Mouse (Mus musculus): ENCODE data around the gene S100a6.

S100a6 gene

DNA sequence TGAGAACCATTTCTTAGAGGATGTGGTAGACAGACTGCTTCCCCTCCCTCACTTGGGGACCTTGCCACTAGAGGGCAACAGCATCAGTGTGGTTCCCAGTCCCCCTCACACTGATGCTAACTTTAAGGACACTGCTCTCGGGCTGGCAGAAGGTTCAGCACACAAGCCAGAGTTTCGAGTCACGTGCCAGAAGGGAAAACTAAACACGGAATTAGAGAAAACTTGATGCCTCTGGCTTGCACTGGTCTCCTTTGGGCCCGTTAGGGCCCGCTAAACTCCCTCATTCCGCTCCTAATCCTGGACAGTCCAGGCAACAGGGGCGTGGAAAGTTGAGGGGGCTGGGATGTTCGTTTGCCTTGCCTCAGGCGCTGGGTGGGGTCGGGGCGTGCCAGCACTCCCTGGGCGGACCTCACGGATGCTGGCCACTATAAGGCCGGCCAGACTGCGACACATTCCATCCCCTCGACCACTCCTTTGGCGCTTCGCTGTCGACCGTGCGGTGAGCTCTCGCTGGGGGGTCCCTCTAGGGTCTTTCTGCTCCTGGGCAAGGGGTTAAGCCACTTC lies at the start of gene S100a6:
Gene S100a6 (plus strand): TSS at position 155 of the 564 bp plus-strand sequence.
- DNase-seq (ENCODE audit: low spot score in 2 of 2) = peak in 1 of 2 experiments; percentile 47

- no peak for DNase-seq (ENCODE audit: low spot score in 2 of 2)
Measured at GRCm38 (mm10) chr3:90574691-90575090, 38.0 kb upstream of the S100a6 start.

GRCm38 (mm10) chr3:90575320-90575719 lies 37.4 kb upstream of the S100a6 start:
- DNase-seq (ENCODE audit: low spot score in 2 of 2) = no peak

- no peak for DNase-seq (ENCODE audit: low spot score in 2 of 2)
Measured at GRCm38 (mm10) chr3:90576351-90577001, 36.2 kb upstream of the S100a6 start.

DNA sequence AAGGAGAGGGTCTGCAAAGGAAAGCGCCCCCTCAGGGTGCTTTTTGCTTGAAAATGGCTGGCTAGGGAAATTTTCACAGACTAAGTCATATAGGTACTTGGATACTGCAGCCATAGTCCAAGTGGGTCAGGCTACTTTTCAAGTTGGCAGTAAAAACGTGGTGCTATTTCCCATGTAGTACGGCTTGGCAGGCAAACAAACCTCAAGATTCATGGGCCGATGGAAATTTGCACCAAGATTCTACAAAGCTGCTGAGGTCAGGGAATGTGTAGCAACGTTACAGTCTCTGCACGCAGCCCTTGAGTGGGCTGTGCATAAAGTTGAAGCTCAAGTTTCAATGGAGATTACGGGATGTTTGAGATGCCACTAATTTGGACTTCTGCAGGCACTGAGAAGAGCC lies 33.2 kb upstream of the S100a6 start:
- DNase-seq (ENCODE audit: low spot score in 2 of 2) = no peak

- DNase-seq (ENCODE audit: low spot score in 2 of 2) = no peak
Measured at GRCm38 (mm10) chr3:90581141-90581540, 31.5 kb upstream of the S100a6 start.

DNA sequence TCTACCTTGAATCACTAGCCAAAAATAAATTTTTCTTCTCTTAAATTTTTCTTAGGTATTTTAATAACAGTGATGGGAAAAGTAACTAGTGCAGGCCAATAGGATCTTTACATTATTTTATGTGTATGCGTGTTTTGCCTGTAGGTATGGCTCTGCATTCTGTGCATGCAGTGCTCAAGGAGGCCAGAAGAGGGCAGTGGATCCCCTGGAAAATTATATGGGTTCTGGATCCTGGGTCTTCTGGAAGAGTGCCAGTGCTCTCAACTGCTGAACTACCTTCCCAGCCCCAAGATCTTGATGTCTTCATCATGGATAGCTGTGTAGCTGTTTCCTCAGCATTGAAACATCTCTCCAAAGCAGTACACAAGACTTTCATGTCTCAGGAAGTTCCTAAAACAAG lies 30.5 kb upstream of the S100a6 start:
- DNase-seq (ENCODE audit: low spot score in 2 of 2) = no peak

DNA sequence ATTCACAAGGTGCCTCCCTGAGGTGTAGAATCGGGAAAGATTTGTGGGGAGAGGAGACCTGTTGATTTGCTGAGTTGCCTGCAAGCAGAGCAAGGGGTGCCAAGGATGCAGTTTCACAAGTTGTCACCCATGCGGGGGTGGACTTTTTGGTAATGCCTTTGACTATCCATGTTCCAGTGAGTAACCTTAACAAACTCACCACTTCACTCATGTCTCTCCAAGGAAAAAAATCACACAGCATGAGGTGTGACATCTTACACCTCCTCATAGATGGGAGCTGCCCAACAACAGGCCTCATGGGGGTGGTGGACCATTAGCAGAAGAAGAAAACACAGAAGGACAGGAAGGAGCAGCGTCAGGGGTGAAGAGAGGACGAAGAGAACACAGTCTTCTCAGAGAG lies 30.1 kb upstream of the S100a6 start:
- DNase-seq (ENCODE audit: low spot score in 2 of 2) = no peak

DNA sequence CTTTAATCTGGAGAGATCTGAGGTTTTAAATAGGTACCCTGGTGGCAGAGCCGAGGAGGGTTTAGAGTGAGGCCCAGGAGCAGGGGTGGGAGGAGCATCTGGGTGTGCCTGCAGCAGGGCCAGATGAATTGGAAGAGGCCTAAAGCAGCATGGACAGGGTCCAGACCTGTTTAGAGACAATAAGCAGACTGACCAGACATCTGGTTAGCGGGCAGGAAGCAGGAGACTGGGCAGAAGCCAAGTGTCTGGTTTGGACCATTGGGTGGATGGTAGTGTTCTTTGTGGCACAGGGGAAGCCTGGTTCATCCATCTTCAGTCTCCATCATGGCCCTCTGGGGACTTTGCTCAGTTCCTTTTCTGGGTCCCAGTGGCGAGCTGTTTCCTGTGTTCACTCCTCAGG lies 28.8 kb upstream of the S100a6 start:
- DNase-seq (ENCODE audit: low spot score in 2 of 2) = no peak

DNA sequence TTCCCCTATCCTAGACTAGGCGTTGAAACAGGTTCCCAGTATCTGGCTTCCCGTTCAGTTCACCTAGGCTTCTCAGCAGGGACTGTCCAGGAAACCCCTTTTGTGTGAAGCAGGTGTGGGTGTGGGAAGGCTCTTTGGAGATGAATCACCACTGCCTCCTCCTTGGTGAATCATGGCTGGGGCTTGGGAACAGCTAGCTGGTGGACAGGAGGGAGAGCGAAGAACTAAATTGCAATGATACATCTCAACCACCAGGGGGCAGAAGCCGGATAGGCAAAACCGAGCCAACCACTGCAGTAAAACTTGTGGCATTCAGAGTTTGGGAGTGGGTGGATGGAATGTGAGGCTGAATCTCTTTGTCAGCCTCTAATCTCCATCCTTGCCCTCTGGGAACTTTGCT lies 27.1 kb upstream of the S100a6 start:
- DNase-seq (ENCODE audit: low spot score in 2 of 2) = peak; percentile 61 to 79

DNA sequence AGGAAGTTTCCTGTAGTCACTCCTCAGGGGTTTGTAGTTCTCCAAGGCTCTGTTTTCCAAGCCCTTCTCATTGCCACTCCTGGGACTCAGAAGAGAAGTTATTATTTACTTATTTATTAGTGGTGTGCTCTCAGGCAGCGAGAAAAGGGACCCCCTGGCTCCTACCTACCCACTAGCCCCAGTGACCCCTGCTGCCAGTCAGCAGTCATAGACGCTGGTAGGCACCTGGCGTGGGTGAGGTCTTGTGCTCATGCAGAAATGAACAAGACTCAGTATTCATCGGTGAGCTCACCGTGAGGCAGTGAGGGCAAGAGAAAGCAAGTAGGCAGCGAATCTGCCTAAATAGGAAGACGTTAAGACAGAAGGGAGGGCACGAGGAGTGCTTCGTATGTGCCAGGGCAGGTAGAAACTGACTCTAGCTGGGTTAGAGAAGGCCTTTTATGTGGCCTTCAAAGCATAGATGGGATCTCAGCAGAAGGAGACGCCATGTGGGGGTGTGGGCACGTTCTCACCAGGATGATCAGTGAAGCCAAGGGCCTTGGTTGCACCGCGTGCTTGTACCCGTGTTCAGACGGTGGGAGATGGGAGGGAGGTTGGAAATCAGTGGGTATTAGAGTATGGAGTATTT lies 26.6 kb upstream of the S100a6 start:
- no peak for DNase-seq (ENCODE audit: low spot score in 2 of 2)

GRCm38 (mm10) chr3:90586906-90587305 lies 25.8 kb upstream of the S100a6 start:
- no peak for DNase-seq (ENCODE audit: low spot score in 2 of 2)

- peak; percentile 66 to 79 for DNase-seq (ENCODE audit: low spot score in 2 of 2)
Measured at GRCm38 (mm10) chr3:90587361-90588101, 25.2 kb upstream of the S100a6 start.

DNA sequence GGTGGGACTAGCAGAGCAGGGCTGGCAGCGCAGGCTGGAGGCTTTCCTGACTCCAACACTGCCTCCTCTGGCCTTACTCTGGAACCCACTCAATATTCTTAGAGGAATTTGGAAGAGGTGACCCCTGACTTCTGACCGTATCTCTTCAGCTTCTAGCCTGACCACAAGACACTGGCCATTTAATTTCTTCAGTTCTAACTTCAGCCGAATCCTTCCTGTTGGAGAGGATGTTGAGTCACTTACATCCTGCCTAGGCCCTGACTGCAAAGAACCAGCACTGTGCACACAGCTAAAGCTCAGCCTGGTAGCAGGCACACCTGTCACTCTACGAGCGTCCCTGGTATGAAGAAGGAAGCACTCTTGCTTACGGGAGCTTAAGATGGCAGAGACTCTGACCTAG lies 23.3 kb upstream of the S100a6 start:
- no peak for DNase-seq (ENCODE audit: low spot score in 2 of 2)

DNA sequence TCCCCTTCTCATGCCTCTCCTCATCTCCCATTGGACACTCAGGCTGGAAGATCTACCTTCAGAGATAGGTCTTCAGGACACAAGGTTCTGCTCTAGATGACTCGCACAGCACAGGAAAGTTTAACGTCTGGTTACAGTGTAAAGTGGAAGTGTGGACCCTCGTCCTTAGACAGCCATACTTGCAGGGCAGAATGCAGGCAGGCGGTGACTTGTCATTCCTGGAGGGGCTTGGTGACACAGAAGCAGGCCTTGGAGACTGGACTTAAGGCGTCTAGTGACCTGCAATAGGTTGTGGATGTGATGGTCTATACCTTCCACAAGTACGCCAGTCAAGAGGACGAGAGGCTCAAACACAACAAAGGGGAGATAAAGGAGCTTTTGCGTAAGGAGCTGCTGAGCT lies 22.7 kb upstream of the S100a6 start, which contains the start of gene S100a2:
Gene S100a2 (plus strand): TSS at position 301 of the 400 bp plus-strand sequence.
- DNase-seq (ENCODE audit: low spot score in 2 of 2) = no peak

GRCm38 (mm10) chr3:90594466-90594865 lies 18.2 kb upstream of the S100a6 start:
- no peak for DNase-seq (ENCODE audit: low spot score in 2 of 2)

DNA sequence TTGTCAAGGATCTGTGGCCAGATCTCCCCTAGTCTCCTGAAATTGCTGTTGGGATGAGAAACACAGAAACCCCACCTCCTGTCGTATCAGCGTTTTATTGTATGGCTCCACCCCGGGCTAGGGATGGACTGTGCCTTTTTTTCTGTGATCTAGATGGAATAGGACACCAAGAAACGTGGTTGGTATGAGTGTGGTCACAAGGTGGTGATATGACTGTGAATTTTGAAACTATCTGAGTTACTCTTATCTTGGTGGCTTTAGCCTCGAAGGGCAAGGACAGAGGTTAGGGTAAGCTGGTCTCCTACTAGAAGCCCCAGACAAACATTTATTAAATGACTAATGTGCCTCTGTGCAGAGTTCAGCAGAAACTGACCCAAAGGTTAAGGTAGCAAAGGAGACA lies 17.1 kb upstream of the S100a6 start:
- no peak for DNase-seq (ENCODE audit: low spot score in 2 of 2)

DNA sequence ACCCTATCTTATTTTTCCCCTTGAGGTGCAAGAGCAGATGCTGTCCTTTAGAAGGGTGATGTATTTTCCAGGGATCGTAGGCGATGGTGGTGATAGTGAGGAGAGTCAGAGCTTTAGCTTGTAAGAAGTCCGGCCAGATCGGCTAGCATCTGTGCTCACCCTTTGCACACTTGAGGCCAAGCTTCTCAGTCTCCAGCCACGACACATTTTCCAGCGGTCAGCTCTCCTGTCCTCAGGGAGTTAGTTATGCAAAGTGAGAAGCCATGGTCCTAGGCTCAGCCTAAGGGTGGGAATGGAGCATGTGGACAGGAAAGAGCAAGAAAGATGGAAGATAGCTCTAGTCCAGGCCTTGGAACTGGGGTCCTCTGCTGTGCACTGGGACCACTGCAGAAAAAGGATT lies 15.9 kb upstream of the S100a6 start:
- DNase-seq (ENCODE audit: low spot score in 2 of 2) = no peak

DNA sequence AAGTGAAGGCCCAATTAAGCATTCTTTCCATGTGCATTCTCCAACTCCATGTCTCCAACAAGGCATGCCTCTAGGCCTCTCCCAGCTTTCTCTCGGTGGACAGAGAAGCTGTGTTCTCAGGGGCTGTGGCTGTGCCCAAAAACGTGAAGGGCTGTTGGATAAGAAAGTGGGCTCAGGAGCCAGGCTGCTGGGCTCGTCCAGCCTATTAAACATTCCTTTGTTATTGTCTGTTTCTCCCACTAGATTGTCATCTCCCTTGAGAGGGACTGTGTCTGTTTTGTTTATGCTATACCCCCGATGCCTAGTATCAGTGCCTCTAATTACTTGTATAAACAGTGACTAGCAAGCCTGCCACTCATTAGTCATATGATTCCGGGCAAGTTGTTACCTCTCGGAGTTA lies 14.9 kb upstream of the S100a6 start:
- DNase-seq (ENCODE audit: low spot score in 2 of 2) = no peak

DNA sequence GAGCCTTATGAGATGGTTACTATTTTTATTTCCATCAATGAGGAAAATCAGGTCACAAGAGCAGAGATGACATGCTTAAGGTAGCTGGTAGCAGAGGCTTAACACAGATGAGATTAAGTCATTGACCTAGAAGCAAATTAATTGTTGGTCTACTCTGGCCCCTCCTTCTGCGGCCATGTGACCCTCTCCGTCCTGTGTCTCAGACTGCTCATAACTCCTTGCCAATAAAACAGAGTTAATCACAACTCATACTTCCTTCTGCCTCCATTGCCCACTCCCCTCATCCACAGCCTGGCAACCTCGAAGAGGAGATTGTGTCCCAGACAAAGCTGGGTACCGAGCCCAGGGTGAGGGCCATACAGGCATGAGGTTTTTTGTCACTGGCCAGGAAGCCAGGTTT lies 14.5 kb upstream of the S100a6 start:
- DNase-seq (ENCODE audit: low spot score in 2 of 2) = no peak

GRCm38 (mm10) chr3:90599401-90599800 lies 13.3 kb upstream of the S100a6 start:
- DNase-seq (ENCODE audit: low spot score in 2 of 2) = no peak

DNA sequence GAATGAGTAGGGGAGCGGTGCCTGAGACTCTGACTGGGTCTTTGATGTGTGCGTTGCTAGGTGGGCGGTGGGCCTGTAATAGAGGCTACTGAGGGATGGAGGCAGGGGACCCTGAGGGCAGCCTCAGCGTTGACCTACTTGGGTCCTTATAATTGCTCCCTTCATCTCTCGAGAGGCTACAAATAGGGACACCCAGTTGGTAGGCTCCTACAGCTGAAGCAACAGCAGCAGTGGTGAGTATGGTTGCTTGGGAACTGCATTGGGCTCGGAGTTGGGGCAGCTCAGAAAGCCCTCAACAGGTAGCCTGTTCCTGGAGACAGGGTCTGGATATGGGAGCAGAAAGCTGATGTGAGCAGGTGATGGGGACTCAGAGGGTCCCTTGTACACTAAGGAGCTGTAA lies 12.6 kb upstream of the S100a6 start:
- no peak for DNase-seq (ENCODE audit: low spot score in 2 of 2)
